Mouse (Mus musculus): Measurements from ENCODE around the gene Rnf151.
"Not testable (repeated sequence)": the region's sequence is repeated elsewhere in the genome, so short reads cannot be mapped to it uniquely, and the experiment has no call there.

Rnf151 gene

DNA sequence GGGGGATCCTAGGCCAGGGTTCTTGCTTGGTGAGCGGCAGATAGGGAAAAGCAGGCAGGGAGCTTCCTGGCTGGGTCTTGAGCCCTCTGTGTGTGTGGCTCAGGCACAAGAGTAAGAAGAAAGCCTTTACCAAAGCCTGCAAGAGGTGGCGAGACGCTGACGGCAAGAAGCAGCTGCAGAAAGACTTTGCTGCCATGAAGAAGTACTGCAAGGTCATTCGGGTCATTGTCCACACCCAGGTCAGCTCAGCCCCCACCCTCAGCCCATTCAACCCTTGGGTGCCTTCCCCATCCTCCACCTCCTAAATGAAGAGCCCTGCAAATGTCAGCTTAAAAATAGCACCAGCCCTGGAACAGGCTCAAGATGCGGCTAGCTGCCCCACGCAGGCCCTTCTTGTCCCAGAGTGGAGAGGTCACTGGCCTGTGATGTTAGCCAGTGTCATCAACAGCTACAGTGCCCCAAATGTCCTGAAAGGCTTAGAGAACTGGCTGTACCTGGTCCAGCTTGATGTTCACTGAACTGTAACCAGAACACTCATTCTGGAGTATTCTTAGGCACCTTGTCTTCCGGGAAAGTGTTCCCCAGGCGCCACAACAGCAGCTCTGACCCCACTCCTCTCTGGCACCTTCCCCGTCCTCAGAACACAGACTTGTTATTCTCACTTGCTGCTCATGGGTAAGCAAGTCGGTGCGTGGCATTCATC, 14.5 kb upstream of the Rnf151 start:
- DNase-seq (ENCODE audit: low spot score in 2 of 2), result no peak

DNA sequence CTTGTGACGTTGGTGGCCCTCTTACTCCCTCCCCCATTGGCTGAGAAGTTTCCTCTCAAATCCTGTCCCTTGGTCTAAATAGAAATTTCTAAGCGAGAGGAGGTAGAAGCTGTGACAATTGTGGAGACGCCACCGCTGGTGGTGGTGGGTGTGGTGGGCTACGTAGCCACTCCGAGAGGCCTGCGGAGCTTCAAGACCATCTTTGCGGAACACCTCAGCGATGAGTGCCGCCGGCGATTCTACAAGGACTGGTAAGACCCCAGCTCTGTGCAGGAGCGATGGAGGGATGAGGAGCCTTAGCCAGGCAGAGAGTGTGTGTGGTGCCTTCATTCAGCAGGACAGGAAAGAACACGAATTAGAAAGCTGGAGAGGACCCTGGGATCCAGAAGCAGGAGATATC, 12.9 kb upstream of the Rnf151 start:
- DNase-seq (ENCODE audit: low spot score in 2 of 2), result no peak

DNA sequence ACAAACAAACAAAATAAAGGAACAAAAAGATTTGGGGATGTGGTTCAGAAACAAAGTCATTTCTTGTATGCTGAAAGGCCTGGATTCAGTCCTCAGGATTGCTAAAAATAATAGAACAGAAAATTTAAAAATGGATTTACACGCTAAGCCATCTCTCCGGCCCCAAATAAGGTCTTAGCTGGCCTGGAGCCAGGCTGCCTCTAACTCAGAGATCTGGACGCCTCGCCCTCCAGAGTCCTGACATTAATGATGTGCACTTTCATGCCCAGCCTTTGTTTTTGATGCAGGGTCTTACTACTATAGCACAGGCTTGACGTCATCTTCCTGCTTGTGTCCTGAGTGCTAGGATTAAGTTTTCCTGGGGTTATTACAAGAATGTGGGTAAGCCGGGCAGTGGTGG, 11.2 kb upstream of the Rnf151 start:
- DNase-seq (ENCODE audit: low spot score in 2 of 2), result no peak

DNA sequence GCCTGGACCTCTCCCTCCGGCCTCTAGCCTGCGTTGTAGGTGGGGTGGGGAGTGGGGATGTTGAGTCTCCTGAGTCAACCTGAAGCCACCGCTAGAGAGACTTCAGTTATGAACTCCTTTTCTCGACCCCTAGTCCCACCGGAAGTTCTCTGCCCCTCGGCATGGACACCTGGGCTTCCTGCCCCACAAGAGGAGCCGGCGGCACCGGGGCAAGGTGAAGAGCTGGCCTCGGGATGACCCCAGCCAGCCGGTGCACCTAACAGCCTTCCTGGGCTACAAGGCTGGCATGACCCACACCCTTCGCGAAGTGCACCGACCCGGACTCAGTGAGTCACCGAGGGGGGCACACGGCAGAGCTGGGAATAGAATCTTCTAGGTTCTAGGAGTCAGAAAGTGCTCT, 10.3 kb upstream of the Rnf151 start:
- no peak for DNase-seq (ENCODE audit: low spot score in 2 of 2)

DNA sequence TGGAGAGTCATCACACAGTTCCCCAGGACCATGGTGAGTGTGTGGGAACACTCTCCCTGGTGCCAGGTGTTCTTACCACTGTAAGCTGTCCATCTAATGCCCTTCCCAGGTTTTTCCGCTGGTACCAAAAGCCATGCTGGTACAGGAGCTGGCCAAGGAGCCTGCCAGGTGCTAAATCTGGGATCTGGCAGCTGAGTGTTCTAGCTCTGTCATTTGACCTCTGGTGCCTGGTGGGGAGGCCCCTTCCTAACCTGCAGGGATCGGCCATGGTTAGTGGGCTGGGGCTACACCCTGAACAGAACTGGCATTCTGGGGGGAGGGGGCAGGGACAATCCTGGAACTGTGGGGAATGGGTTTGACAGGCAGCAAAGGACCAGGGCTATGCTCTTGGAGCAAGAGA, 9.8 kb upstream of the Rnf151 start, which contains the start of gene Rpl3l:
Rpl3l (plus strand) TSS at position 203 of the 400 bp plus-strand sequence.
- no peak for DNase-seq (ENCODE audit: low spot score in 2 of 2)

DNA sequence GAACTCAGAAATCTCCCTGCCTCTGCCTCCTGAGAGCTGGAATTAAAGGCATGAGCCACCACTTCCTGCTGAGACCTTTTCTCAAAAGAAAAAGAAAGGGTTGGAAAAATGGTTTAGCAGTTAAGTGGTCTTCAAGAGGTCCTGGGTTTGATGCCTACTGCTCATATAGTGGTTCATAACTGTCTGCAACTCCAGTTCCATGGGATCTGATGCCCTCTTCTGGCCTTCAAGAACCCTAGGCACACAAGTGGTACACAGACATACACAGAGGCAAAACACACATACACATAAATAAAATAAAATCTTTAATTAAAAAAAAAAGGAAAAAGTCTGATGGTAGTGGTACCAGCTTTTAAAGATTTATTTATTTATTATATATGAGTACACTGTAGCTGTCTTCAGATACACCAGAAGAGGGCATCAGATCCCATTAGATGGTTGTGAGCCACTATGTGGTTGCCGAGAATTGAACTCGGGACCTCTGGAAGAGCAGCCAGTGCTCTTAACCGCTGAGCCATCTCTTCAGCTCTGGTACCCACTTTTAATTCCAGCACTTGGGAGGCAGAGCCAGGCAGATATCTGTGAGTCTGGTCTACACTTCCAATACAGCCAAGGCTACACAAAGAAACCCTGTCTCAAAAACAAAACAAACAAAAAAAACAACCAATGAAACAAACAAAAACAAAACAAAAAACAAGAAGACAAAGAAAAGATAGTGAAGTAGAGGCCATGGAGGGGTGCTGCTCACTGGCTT, 8.0 kb upstream of the Rnf151 start:
- DNase-seq (ENCODE audit: low spot score in 2 of 2), result no peak

DNA sequence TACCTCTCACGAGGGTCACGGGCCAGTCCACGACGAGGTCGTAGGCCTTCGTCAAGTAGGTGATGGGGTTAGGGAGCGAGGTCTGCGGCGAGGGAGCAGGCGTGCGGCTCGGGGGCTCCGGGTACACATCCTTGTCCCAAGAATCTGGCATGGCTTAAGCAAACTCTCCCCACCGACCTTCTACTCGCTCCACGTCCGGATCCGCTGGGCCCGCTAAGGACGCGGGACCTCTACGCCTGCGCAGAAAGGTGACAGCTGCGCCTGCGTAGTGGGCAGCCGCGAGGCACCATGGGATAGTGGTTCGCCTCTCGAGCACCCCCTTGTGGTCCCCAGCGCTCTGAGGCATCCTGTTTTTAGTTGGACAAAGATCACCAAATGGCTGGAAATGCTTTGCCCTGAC, 6.3 kb upstream of the Rnf151 start, which contains the start of gene Ndufb10:
Ndufb10 (minus strand) TSS at position 295 of the 400 bp plus-strand sequence.
- DNase-seq (ENCODE audit: low spot score in 2 of 2), result peak; percentile 92 to 97

DNA sequence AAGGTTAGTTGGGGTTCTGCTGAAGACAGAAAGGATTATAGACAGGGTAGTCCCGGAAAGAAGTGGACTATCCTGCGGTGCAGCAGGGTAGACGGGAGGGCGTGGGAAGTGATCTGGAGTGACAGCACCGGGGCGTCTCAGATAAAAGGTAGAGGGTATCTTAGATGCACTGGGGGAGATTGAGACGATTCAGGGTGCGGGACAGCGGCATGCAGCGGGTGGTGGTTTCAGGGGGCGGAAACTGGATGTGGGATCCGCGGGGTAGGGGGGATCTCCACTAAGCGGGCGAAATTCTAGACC, 6.0 kb upstream of the Rnf151 start:
- DNase-seq (ENCODE audit: low spot score in 2 of 2), result no peak

DNA sequence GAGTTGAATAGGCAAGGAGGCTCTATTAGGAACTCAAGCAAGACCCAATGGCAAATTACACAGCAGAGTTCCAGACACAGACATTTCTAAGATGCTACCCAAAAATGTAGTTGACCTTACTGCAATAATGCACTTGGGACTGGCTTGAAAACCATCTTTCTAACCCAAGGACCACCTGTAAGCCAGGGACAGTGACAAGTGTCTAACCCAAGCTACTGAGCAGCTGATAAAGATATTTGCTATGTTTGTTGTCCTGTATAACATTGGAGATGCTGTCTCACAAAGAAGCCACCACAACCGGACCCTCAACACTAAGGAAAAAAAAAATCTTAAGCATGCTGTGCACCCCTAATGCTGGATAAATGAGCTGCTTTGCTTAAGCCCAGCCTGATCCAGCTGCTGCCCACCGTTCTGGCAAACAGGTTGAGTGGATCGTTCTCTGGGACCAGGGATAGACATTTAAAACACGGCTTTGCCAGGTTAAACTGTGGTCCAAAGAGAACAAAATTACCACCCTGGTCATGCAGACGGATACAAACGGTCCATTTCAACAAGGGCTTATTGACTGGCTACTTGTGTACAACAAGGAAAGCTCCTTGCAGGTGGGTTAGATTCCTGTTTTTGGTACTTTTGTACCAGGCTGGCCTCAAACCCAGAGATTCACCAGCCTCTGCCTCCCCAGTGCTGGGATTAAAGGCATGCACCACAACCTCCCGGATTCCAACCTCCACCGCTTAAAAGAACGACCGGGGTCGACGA, 5.4 kb upstream of the Rnf151 start:
- no peak for DNase-seq (ENCODE audit: low spot score in 2 of 2)

DNA sequence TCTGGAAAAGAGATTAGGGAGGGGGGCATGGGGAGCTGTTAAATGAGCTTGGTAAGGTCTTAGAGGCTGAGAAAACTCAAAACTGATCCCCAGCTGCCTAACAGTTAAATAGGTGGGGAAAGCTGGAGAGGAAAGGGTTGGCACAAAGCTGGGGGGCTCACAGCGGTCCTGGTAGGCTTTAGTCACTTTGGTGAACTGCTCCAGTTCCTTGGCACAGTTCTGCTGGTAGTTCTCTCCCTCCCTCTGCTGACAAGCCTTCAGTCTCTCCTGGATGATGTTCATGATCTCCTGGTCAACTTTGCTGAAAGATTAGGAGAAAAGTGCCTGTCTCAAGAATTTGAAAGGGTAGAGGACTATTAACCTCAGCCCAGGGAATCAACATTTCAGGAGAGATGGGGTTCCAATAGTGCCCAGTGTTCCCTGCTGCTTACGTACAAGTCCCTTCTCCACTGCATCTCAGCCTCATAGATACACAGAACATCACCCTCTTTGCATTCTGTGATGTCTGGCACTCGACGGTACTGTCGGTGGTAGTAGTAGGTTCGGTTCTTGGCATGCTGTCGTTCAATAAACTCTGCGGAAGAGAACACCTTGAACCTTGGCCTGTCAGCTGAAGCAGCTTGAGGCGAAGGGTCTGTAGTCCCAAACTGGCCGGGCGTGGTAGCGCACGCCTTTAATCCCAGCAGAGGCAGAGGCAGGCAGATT, 4.5 kb upstream of the Rnf151 start:
- DNase-seq (ENCODE audit: low spot score in 2 of 2), result no peak

DNA sequence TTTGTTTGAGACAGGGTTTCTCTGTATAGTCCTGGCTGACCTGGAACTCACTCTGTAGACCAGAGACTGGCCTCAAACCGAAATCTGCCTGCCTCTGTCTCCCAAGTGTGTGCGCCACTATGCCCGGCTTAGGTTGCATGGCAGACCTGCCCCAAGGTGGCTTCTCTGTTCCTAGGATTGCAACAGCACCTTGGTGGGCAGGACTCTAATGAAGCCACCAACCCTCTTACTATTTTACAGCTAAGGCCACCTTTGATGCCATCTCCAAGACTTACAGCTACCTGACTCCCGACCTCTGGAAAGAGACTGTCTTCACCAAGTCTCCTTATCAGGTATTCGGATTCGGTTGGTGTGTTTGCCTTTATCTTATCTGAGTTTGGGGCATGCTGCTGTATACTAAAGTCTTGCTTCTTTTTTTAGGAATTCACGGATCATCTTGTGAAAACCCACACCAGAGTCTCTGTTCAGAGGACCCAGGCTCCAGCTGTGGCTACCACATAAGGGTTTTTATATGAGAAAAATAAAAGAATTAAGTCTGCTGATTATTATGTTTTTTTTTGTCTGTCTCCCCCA, 3.6 kb upstream of the Rnf151 start:
- not testable (repeated sequence) for DNase-seq (ENCODE audit: low spot score in 2 of 2)

DNA sequence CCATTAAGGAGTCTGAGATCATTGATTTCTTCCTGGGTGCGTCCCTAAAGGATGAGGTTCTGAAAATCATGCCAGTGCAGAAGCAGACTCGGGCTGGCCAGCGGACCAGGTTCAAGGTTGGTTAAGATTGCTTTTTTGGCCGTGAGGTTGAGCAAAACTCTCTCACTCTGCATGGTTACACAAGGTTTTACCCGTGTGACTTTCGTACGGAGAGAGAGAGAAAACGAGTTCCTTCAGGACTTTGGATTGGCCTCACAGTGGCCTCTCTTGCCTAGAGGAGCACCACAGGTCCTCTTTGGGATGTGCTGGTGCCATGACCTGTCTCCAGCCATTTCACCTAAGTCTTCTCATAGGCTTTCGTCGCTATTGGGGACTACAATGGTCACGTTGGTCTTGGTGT, 2.8 kb upstream of the Rnf151 start:
- DNase-seq (ENCODE audit: low spot score in 2 of 2), result not testable (repeated sequence)

DNA sequence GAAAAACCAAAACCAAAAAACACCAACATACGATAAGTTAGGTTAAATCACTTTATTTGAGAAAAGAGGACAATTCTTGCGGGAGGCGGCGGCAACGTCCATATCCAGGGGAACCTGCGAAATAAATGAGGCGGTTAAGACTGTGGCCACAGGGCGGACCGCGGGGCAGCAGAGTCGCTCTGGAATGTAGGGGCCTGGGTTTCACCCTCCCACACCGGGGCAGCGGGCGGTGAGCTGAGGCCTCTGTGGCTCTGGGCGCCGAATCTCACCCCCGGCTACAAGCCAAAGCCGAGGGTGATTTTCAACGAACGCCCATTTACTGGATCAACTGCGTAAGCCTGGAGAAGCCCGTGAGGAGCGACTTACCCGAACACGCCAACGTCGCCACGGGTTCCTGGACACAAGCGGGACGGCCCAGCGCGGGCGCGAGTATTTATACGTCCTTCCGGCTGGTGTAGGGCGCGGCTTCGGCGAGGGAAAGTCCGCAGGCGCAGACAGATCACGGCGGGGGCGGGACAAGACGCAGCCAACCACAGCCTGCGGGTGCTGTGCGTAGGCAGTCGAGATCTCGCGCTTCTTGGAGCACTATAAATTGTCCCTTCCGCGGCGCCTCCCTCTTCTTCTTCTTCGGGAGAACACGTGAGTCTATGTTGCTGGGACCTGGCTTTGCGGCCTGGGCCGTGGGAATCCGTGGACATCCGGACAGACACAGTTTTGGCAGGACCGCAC, 1.8 kb upstream of the Rnf151 start:
- peak; percentile 98 to 99 for DNase-seq (ENCODE audit: low spot score in 2 of 2)

DNA sequence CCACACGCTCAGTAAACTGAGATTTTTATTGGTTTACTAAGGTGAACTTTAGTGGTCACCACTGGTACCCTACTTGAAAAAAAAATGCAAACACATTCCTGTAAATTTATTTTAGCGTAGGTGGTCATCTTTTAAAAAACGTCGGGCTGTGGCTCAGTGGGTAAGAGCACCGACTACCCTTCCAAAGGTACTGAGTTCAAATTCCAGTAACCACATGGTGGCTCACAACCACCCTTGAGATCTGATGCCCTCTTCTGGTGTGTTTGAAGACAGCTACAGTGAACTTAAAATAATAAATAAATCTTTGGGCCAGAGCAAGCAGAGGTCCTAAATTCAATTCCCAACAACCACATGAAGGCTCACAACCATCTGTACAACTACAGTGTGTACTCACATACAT, 1.1 kb upstream of the Rnf151 start:
- DNase-seq (ENCODE audit: low spot score in 2 of 2), result not testable (repeated sequence)

DNA sequence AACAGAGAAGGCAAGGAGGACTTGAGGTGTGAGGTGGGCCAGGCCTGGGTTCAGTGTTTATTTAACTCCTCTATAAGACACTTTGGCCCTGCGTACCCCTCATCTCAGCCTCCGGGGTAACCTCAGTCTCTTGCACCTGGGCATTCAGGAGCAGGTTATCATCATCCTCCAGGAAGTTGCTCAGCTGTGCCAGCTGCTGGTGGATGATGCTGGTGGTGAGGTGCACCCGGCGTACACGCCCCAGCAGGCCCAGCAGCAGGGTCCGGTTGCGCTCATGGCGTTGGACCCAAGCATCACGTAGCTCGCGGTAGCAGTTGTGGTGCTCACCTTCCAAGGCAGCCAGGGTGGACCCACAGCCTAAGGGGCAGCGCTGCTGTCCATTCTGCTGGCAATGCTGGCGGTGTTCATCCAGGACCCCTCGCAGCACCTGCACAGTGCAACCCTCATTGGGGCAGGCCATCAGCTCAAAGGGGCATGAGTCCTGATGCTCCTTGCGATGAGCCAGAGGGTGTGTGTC, 1.6 kb downstream of the Rnf151 start:
- no peak for DNase-seq (ENCODE audit: low spot score in 2 of 2)

DNA sequence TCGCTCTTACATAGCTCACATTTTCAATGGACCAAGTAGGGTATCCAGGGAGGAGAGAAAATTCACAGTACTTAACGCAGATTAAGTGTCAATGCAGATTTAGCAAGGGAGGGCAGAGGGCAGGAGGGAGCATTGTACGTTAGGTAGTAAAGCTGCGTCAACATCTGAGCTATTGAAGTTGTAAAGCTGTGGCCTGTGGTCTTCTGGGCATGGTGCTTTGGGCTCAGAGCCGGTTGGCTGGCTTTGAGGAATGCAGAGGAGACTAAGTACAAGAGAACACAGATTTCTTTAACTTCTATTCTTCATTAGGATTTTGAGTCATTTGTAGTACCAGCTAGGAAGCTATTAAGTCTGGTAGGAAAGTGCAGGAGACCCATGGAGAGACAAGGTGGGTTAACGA, 2.3 kb downstream of the Rnf151 start:
- DNase-seq (ENCODE audit: low spot score in 2 of 2), result no peak

DNA sequence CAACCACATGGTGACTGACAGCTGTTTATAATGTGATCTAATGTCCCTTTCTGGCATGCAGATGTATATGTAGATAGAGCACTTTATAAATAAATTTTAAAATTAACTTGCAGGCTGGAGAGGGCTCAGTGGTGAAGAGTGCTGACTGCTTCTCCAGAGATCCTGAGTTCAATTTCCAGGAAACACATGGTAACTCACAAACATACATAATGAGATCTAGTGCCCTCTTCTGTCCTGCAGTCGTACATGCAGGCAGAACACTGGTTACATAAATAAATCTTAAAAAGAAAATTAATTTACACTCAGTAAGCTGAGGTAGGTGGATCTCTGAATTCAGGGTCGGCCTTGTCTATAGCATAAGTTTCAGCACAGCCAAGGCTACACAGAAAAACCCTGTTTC, 9.2 kb downstream of the Rnf151 start:
- DNase-seq (ENCODE audit: low spot score in 2 of 2), result no peak

DNA sequence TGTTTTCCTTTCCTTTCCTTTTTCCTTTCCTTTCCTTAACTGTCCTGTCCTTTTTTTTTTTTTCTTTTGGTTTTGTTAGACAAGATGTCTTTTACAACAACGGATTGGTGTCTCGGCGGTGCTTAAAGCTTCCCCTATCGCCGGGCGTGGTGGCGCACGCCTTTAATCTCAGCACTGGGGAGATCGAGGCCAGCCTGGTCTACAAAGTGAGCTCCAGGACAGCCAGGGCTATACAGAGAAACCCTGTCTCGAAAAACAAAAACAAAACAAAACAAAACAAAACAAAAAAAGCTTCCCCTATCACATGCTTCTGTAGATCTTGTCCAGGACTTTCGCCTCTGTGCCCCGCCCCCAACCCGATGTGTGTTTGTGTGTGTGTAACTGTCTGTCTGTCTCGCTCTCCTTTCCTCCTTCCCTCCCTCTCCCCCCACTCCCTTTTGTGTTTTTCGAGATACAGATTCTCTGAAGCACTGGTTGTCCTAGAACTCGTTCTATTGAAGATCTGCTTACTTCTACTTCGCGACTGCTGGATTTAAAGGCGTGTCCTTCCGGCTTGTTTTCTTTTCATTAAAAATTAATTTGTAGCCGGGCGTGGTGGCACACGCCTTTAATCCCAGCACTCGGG, 9.9 kb downstream of the Rnf151 start:
- no peak for DNase-seq (ENCODE audit: low spot score in 2 of 2)

DNA sequence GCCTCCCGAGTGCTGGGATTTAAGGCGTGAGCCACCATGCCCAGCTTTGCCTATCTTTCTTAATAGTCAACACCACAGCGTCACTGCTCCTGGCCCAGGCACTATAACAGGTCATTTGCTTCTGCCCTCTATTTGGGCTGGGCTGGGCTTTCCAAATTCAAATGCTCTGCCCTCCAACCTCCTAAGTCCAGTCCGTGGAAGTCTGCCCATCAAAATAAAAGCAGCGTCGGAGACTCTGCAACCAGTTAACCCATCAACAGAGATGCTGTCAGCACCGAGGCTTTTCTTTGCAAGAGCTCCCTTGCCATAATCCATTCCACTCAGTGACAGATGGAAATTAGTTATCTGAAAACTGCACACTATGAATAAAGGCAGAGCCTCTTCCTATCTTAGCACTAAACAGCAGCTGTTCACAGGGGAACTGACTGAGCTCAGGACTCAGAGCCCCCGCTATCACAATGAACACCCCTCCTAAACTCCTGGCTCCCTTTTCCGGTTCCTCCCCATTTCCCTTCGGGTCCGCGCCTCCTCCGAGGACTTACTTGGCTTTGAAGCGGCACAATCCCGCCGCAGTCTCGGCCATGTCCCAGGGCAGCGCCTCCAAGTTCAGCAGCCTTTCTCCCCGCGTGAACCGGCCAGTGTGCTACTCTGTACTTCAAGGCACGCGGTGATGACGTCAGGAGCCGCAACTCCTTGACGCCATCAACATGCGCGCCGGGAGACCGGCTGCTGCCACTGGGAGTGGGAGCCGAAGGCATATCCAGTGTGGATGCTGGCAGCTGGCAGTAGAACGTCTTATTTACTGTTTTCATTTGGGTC, 10.7 kb downstream of the Rnf151 start, which contains the start of gene Tbl3:
Tbl3 (minus strand) TSS at position 679 of the 819 bp plus-strand sequence.
- peak; percentile 87 to 94 for DNase-seq (ENCODE audit: low spot score in 2 of 2)

Data from urinary bladder, postnatal 4 days (tissue).